Mouse (Mus musculus): ENCODE measurements around the gene Ccm2. TPM values are rescaled to one million over a fixed set of nuclear protein-coding genes. Genes with fewer than 3 reads are reported as not detected.
"Not testable (repeated sequence)": the region's sequence is repeated elsewhere in the genome, so short reads cannot be mapped to it uniquely, and the experiment has no call there.

Ccm2 gene
- total RNA-seq (2021), result 10 to 100 TPM; 53.5 to 54.1 TPM
- long read RNA-seq, transcript Ccm2-201 (10 exons, 1,858 nt), result major isoform, 70 of 94 reads
- long read RNA-seq, partial matches to known transcripts, result 6 of 94 reads
- long read RNA-seq, other reads (novel, unspliced or antisense), result 18 of 94 reads

DNA sequence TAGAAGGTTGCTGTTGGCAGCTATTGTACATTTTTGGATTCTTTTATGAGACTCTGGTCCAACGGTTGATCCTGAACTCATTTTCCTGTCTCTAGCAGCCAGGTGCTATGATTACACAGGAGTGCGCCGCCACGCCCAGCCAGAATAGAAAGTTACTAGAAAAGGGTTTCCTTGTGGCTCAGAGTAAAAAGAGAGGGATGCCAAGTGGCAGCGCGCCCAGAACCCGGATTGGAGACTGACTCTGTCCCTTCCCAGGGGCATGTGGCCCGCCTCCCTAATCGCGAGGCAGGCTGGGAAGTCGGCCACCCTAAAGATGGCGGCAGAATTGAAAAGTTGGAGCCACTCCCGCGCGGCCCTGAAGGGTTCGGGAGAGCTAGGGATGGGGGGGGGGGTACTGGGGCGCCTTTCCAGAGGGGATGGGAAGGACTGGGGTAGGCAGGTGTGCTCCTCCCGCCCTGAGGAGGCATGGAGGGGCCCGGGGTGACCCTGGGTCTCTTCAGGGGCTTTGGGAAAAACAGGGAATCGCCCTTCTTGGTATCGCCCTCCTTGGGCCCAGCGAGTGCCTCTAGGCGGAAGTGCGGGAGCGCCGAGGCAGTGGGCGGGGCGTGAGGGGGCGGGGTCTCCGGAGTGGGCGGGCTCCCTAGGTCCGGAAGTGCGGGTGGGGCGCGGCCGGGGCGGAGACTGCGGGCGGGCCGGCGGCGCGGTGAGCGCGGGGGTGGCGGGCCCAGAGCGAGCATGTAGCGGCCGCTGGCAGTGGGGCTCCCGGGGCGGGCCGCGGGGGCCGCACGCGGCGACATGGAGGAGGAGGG, at the start of gene Ccm2:
TSS of gene Ccm2 (plus strand) at position 683 of the 809 bp plus-strand sequence.
- peak; percentile 88 to 97 for DNase-seq (ENCODE audit: low spot score in 2 of 2)

DNA sequence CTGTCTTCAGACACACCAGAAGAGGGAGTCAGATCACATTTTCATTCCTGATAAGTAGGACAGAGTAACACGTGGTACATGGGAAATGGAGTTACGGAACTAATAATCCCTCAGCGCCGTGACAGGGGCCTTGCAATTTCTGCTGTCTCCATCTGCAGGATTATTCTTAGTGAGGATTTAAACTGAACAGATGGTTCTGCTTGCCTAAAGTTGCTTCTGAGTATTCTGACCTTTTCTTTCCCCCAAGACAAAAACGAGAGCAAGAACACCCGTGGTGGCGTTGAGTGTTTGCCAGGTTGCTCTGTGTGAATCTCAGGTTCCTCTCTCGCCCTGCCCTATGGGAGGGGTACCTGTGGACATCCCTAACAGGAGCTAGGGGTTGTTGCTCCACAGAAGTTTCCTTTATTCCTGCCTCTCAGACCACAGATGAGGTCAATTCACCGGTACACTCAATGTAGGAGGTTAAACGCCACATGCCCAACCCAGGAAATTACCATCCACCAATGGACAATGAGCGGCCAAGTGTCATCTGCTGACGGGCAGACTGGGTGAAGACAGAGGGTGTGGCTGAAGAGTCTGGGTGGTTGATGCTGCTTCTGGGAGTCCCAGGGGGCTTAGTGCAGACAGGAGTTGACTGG, 49.3 kb upstream of the Ccm2 start:
- DNase-seq (ENCODE audit: low spot score in 2 of 2), result no peak

DNA sequence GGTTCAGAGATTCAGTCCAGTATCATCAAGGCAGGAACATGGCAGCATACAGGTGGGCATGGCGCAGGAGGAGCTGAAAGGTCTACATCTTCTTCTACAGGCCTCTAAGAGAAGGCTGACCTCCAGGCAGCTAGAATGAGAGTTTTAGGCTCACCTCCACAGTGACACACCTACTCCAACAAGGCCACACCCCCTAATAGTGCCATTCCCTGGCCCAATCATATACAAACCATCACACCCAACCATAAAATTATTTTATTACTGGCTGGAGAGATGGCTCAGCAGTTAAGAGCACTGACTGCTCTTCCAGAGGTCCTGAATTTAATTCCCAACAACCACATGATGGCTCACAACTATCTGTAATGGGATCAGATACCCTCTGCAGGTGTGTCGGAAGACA, 44.2 kb upstream of the Ccm2 start:
- DNase-seq (ENCODE audit: low spot score in 2 of 2), result no peak

DNA sequence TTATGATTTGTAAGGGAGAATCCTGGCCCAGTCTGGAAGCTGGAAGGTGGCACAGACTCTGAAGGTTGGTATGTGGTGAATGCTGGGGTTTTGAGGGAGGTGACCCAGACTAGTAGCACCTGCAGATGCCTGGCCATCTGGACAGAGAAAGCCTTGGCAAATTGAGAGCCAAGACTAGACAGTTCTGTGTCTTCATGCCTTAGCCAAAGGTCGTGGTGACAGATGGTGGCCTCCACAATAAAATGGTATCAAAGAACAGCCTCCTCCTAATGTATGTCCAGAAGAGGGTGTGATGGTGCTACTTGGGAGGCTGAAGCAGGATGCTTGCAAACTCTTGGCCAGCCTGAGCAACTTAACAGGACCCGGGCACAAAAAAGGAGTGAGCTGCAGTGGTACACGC, 42.5 kb upstream of the Ccm2 start:
- DNase-seq (ENCODE audit: low spot score in 2 of 2), result no peak

DNA sequence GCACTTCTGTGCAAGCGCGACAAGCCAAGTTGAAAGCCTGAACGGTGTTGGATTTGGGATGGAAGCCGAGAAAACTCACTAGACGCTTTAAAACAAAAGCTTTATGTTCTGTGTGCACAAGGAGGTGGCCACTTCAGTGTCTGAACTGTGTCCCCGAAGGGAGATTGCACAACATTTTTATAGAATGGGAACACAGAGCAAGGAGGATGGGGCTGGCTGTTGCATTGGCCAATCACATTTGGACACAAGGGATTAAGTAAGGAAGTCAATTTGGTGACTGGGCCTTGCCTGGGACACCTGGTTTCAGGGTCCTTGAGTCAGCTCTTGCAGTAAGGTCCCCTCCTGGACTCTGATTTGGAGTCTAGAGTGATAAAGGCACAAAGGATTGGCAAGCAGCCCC, 42.0 kb upstream of the Ccm2 start:
- no peak for DNase-seq (ENCODE audit: low spot score in 2 of 2)

- no peak for DNase-seq (ENCODE audit: low spot score in 2 of 2)
Measured at GRCm38 (mm10) chr11:6506516-6506915, 40.2 kb upstream of the Ccm2 start.

- DNase-seq (ENCODE audit: low spot score in 2 of 2), result no peak
Measured at GRCm38 (mm10) chr11:6508269-6508876, 38.3 kb upstream of the Ccm2 start.

- no peak for DNase-seq (ENCODE audit: low spot score in 2 of 2)
Measured at GRCm38 (mm10) chr11:6514837-6515236, 31.9 kb upstream of the Ccm2 start.

DNA sequence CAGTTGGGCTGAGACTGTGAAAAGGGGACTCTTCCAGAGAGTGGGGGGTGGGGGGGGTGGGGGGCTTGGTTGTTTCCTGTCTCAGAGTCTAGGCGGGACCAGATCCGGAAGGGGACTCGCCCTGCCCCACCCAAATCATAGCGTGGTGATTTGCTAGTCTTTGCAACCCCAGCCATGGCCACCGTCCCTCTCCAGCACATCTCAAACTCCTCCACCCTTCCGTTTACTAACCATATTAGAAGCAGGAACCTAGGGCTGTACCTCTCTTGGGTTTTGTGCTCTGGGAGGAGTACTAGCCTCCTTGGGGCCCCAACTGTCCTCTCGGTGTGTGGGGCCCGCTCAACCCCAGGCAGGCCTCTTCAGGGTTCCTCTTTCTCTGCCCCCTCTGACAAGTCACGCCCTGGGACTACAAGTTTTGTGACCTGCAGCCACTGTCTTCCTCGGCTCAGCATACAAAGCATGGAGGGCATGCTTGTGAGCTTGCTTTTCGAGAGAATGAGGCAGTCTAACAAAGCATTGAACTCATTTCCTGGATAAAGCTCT, 27.1 kb upstream of the Ccm2 start:
- no peak for DNase-seq (ENCODE audit: low spot score in 2 of 2)

DNA sequence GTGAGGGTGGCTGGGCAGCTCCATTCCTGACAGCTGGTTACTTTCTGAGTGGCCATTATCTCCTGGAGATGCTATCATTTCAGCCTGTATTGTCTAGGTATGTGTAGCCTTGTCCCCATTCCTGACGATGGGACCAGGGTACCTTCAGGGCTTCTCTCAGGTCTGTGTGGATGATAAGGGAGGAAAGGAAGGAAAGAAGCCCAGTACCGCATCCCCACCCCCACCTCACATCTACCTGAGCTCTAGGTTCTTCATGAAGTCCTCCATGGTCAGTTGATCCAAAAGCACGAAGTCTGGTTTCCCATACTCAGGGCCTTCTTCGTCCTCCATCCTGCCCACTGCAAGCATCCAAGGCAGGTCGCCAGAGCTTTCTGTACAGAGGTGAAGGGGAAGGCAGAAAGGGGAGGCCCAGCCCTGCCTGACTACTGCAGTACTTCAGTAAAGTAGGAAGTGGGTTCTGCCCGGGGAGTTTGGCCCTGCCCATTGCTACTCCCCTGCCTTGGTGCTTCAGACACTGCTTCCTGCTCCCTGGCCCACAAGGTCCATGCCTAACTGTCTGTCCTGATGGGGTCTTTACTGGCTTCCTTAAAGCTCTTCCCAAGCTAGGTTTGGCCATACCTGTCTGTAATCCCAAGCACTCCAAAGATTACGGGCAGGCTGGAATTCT, 26.0 kb upstream of the Ccm2 start, which contains the start of gene Myo1g:
TSS of gene Myo1g (minus strand) at position 459 of the 667 bp plus-strand sequence.
- DNase-seq (ENCODE audit: low spot score in 2 of 2), result no peak

GRCm38 (mm10) chr11:6522782-6523525, 23.7 kb upstream of the Ccm2 start:
- no peak for DNase-seq (ENCODE audit: low spot score in 2 of 2)

DNA sequence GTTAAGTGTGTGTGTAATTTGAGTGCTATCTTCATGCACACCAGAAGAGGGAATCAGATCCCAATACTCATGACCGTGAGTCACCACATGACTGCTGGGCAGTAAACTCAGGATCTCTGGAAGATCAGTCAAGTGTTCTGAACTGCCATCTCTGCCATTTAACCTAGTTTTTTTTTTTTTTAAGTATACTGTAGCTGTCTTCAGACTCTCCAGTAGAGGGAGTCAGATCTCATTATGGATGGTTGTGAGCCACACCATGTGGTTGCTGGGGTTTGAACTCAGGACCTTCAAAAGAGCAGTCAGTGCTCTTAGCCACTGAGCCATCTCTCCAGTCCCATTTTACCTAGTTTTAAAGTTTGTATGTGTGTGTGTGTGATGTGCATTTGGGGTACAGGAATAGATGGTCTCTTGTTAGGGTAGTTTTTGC, 23.0 kb upstream of the Ccm2 start:
- DNase-seq (ENCODE audit: low spot score in 2 of 2), result no peak

DNA sequence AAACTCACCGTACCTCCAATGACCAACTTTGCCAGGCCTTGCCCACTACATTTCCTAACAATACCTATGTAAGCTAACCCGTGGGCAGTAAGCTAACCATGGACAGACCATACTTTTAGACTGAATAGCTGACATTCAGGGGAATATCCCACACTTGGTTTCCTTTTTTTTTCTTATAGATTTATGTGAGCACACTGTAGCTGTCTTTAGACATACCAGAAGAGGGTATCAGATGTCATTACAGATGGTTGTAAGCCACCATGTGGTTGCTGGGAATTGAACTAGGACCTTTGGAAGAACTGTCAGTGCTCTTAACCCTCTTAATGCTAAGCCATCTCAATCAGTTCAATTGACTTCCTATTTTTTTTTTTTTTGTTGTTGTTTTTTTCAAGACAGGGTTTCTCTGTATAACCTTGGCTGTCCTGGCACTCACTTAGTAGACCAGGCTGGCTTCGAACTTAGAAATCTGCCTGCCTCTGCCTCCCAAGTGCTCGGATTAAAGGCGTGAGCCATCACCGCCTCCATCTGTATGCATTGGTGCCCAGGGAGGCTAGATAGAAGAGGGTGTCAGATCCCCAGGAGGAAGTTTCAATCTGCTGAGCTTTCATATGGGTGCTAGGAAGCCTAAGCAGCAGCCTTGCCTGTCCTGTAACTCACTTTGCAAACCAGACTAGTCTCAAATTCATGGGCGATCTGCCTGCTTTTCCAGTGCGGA, 22.4 kb upstream of the Ccm2 start:
- DNase-seq (ENCODE audit: low spot score in 2 of 2), result no peak

DNA sequence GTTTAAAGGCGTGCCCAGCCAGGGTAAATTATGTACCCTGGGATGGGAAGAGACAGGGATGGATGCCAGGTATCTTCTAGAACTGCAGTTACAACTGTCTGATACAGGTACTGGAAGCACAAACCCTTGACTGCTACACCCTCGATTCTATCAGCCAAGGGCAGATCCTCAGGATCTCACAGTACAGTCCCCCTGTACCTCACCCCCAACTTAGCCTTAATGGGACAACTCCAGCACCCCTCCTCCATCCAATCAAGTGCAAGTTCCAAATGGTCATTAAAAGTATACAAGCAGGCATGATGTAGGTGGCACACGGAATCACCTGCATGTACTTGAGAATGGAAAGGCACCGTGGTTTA, 21.8 kb upstream of the Ccm2 start:
- no peak for DNase-seq (ENCODE audit: low spot score in 2 of 2)

DNA sequence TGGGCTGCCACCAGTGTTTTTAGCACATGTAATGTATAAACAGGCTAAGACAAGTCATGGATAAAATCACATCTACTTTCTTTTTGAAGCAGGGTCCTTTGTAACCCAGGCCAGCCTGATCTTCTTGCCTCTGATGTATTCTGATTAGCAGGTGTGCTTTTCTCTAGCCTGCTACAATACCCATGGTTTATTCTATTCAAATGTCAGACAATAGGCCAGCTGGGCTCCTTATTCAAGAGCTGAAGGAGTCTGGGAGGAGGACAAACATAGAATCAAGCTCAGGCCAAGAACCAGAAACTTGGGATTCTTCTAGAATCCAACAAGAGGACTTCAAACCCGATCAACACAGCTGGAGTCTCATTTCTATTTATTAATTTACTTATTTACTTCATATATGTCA, 21.4 kb upstream of the Ccm2 start:
- no peak for DNase-seq (ENCODE audit: low spot score in 2 of 2)

DNA sequence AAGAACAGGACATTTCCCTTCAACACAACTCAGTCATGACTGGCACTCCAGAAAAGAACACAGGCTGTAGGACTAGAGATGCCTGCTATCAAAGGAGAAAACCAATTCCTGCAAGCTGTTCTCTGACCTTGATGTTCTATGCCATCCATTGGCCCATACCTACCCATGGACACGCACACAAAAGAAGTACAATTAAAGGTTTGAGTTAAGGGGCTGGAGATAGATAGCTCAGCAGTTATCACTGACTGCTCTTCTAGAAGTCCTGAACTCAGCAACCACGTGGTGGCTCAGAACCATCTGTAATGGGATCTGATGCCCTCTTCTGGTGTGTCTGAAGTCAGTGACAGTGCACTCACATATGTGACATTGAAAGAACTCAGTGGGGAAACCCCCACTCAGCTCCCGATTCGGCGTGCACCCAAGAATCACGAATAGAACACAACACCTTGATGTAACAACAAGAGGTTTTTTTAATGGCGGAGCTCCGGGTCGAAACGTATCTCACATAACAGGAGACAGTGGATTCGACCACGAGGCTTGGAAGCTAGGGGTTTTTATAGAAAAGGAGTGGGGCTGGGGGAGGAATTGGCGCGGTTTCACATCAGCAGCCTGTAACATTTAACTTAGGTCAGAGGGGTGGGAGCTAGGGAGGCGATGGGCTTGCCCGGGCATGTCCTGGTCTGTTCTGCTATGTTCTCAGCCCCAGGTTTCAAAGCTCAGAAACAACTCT, 20.0 kb upstream of the Ccm2 start:
- DNase-seq (ENCODE audit: low spot score in 2 of 2), result not testable (repeated sequence)

GRCm38 (mm10) chr11:6527256-6528185, 19.2 kb upstream of the Ccm2 start:
- no peak for DNase-seq (ENCODE audit: low spot score in 2 of 2)
